Mouse (Mus musculus) liver, embryonic 16.5 days (tissue): ENCODE results near the gene Gse1. TPM values are rescaled to one million over a fixed set of nuclear protein-coding genes. Genes with fewer than 3 reads are reported as not detected.

Source experiments
- ATAC-seq: fragments of 200-750 bp; cut with Nextera tagmentation; 2 replicates; pipeline ENCODE4 v1.8.0; 2017; ENCODE audit warnings: low read depth, mild to moderate bottlenecking, moderate number of reproducible peaks, moderate library complexity
- H3K27ac ChIP-seq: fragments of 300-500 bp; sonication (generic); 2 replicates; pipeline ENCODE4 v1.5.1; 2014; ENCODE audit warnings: mild to moderate bottlenecking, low read length
- H3K27me3 ChIP-seq: fragments of 300-500 bp; sonication (generic); 2 replicates; pipeline ENCODE4 v1.6.1; 2014; ENCODE audit warnings: low read depth, low read length, mixed read lengths; ENCODE audit not compliant: control insufficient read depth, insufficient read depth
- H3K36me3 ChIP-seq: fragments of 300-500 bp; sonication (generic); 2 replicates; pipeline ENCODE4 v1.6.1; 2014; ENCODE audit warnings: mild to moderate bottlenecking; ENCODE audit not compliant: control insufficient read depth, insufficient read depth
- H3K4me1 ChIP-seq: fragments of 300-500 bp; sonication (generic); 2 replicates; pipeline ENCODE4 v1.6.1; 2014; ENCODE audit warnings: low read depth, low read length, mixed read lengths; ENCODE audit not compliant: control insufficient read depth
- H3K4me2 ChIP-seq: fragments of 300-500 bp; sonication (generic); 2 replicates; pipeline ENCODE4 v1.6.1; 2014; ENCODE audit warnings: low read depth, low read length, mixed read lengths
- H3K4me3 ChIP-seq: fragments of 300-500 bp; sonication (generic); 2 replicates; pipeline ENCODE4 v1.5.1; 2014; ENCODE audit warnings: low read depth, mild to moderate bottlenecking, low read length
- H3K9ac ChIP-seq: fragments of 300-500 bp; sonication (generic); 2 replicates; pipeline ENCODE4 v1.6.1; 2014; ENCODE audit warnings: low read depth, low read length
- H3K9me3 ChIP-seq: fragments of 300-500 bp; sonication (generic); replicated peaks from 2 replicates; pipeline ENCODE4 v1.6.1; 2016; ENCODE audit warnings: low read length; ENCODE audit not compliant: control insufficient read depth
- WGBS: fragments of 180-500 bp; shearing (Covaris S2); extraction: QIAGEN DNeasy Blood & Tissue Kit; methylation state at CpG from one replicate; pipeline ENCODE4 v1.1.7; 2014; ENCODE audit not compliant: insufficient replicate concordance; 5-methylcytosine and 5-hydroxymethylcytosine counted together
- polyA plus RNA-seq: library from polyadenylated mRNA; unstranded; fragments of >200 nt; fragmentation: Nextera tagmentation; extraction: Ambion mirVana; gene quantifications from 2 replicates; pipeline ENCODE4 v1.2.1, GENCODE M21; 2015

The Gse1 gene
- polyA plus RNA-seq, 1 experiment from 2014 or later, result 9.5 TPM

GRCm38 (mm10) chr8:120588908-120589771, 360.9 kb downstream of the Gse1 start, which contains the start of gene Gins2:
Gene Gins2, minus strand, starts transcription at chr8:120589304.
- peaks cover 6% of the 10 kb centered on the region; the same call in 1 of the 2 replicates for H3K36me3 ChIP-seq
- peak within 1 kb of the TSS; percentile 98 for H3K4me2 ChIP-seq
- ATAC-seq, result peak; percentile 96
- H3K4me3 ChIP-seq, result peak within 1 kb of the TSS; percentile 77
- no peaks in the 10 kb centered on the region for H3K9me3 ChIP-seq
- under 1% methylated on average over 67 of the region's 67 CpGs for WGBS
- no peaks in the 10 kb centered on the region for H3K27me3 ChIP-seq
- peak within 1 kb of the TSS; percentile 50 for H3K27ac ChIP-seq
- H3K9ac ChIP-seq, result peak within 1 kb of the TSS; percentile 78
- H3K4me1 ChIP-seq, result peaks cover 21% of the 10 kb centered on the region

- Histone ChIP-seq H3K27me3 (no peaks in the 10 kb centered on the region), H3K9ac (peak overlapping the region; percentile 58), H3K4me2 (peak overlapping the region; percentile 98), H3K27ac (peak overlapping the region; percentile 21; the same call in 1 of the 2 replicates), H3K9me3 (no peaks in the 10 kb centered on the region; the same call in 1 of the 2 replicates), H3K4me1 (peaks cover 21% of the 10 kb centered on the region), H3K36me3 (peaks cover 6% of the 10 kb centered on the region; the same call in 1 of the 2 replicates), H3K4me3 (peak overlapping the region; percentile 77)
- WGBS, result 40% methylated on average over 2 of the region's 2 CpGs
- ATAC-seq, result no peak
Measured at GRCm38 (mm10) chr8:120589921-120590320, 361.7 kb downstream of the Gse1 start.

GRCm38 (mm10) chr8:120591587-120592292, 363.5 kb downstream of the Gse1 start:
- Histone ChIP-seq H3K4me3 (no peak overlapping the region), H3K4me2 (no peak overlapping the region), H3K9ac (no peak overlapping the region), H3K36me3 (no peaks in the 10 kb centered on the region), H3K27me3 (no peaks in the 10 kb centered on the region), H3K27ac (no peak overlapping the region), H3K4me1 (peaks cover 21% of the 10 kb centered on the region), H3K9me3 (no peaks in the 10 kb centered on the region; the same call in 1 of the 2 replicates)
- no peak for ATAC-seq
- WGBS, result 51% methylated on average over 10 of the region's 10 CpGs

GRCm38 (mm10) chr8:120594571-120594970, 366.3 kb downstream of the Gse1 start:
- Histone ChIP-seq H3K4me1 (peaks cover 6% of the 10 kb centered on the region), H3K36me3 (no peaks in the 10 kb centered on the region), H3K27me3 (peaks cover 3% of the 10 kb centered on the region; the same call in 1 of the 2 replicates), H3K27ac (no peak overlapping the region), H3K4me2 (no peak overlapping the region), H3K4me3 (no peak overlapping the region), H3K9me3 (no peaks in the 10 kb centered on the region; the same call in 1 of the 2 replicates), H3K9ac (no peak overlapping the region)
- no peak for ATAC-seq
- WGBS, result 75% methylated on average over 5 of the region's 5 CpGs

GRCm38 (mm10) chr8:120595963-120596362, 367.7 kb downstream of the Gse1 start:
- Histone ChIP-seq H3K4me3 (no peak overlapping the region), H3K27ac (no peak overlapping the region), H3K4me1 (no peaks in the 10 kb centered on the region), H3K27me3 (peaks cover 3% of the 10 kb centered on the region; the same call in 1 of the 2 replicates), H3K36me3 (no peaks in the 10 kb centered on the region), H3K9me3 (no peaks in the 10 kb centered on the region; the same call in 1 of the 2 replicates), H3K9ac (no peak overlapping the region), H3K4me2 (no peak overlapping the region)
- ATAC-seq, result no peak
- WGBS, result 9% methylated on average over 5 of the region's 5 CpGs

- Histone ChIP-seq H3K27ac (no peak overlapping the region), H3K36me3 (no peaks in the 10 kb centered on the region), H3K9ac (no peak overlapping the region), H3K4me1 (no peaks in the 10 kb centered on the region), H3K4me3 (no peak overlapping the region), H3K4me2 (no peak overlapping the region), H3K9me3 (no peaks in the 10 kb centered on the region; the same call in none of the 2 replicates), H3K27me3 (peaks cover 3% of the 10 kb centered on the region; the same call in 1 of the 2 replicates)
- WGBS, result 59% methylated on average over 24 of the region's 24 CpGs
- ATAC-seq, result no peak
Measured at GRCm38 (mm10) chr8:120598579-120598978, 370.3 kb downstream of the Gse1 start.

GRCm38 (mm10) chr8:120599504-120599903, 371.2 kb downstream of the Gse1 start:
- H3K36me3 ChIP-seq, result no peaks in the 10 kb centered on the region
- no peaks in the 10 kb centered on the region for H3K4me1 ChIP-seq
- no peak overlapping the region for H3K4me3 ChIP-seq
- H3K27ac ChIP-seq, result no peak overlapping the region
- ATAC-seq, result no peak
- H3K27me3 ChIP-seq, result peaks cover 3% of the 10 kb centered on the region; the same call in 1 of the 2 replicates
- H3K9ac ChIP-seq, result no peak overlapping the region
- H3K4me2 ChIP-seq, result no peak overlapping the region
- no peaks in the 10 kb centered on the region; the same call in none of the 2 replicates for H3K9me3 ChIP-seq
- WGBS, result 33% methylated on average over 7 of the region's 7 CpGs

- Histone ChIP-seq H3K27me3 (peaks cover 3% of the 10 kb centered on the region; the same call in 1 of the 2 replicates), H3K9me3 (no peaks in the 10 kb centered on the region; the same call in 1 of the 2 replicates), H3K9ac (no peak overlapping the region), H3K4me1 (no peaks in the 10 kb centered on the region), H3K4me3 (no peak overlapping the region), H3K4me2 (no peak overlapping the region), H3K27ac (no peak overlapping the region), H3K36me3 (no peaks in the 10 kb centered on the region)
- ATAC-seq, result no peak
- 67% methylated on average over 6 of the region's 6 CpGs for WGBS
Measured at GRCm38 (mm10) chr8:120602672-120603071, 374.4 kb downstream of the Gse1 start.
